Mouse (Mus musculus) T-helper 17 cell (primary cell): ENCODE results near the gene Olfml1.

Experiments
- in situ Hi-C, 2 experiments: fragments of 300-600 bp; cut with MboI, MseI; formaldehyde crosslinking; loops; 1 replicate in 1 of 2; 2 replicates in 1 of 2; pipeline ENCODE4 v1.15.1; 2025; ENCODE audit warnings: high pct_unique_total_duplicates in 2 of 2

Gene Olfml1

GRCm38 (mm10) chr7:107567261-107567671, at the start of gene Olfml1:
Gene Olfml1 (plus strand): TSS chr7:107567446.
- in situ Hi-C loops = no loop called here

GRCm38 (mm10) chr7:107519256-107520025, 47.8 kb upstream of the Olfml1 start:
- in situ Hi-C loops = no loop called here

GRCm38 (mm10) chr7:107521411-107521810, 45.8 kb upstream of the Olfml1 start:
- in situ Hi-C loops = no loop called here

GRCm38 (mm10) chr7:107526299-107526698, 40.9 kb upstream of the Olfml1 start:
- in situ Hi-C loops = no loop called here

GRCm38 (mm10) chr7:107528169-107528772, 39.0 kb upstream of the Olfml1 start:
- in situ Hi-C loops = no loop called here

GRCm38 (mm10) chr7:107529364-107529763, 37.9 kb upstream of the Olfml1 start:
- in situ Hi-C loops = no loop called here

GRCm38 (mm10) chr7:107535311-107535710, 31.9 kb upstream of the Olfml1 start:
- in situ Hi-C loops = no loop called here

- in situ Hi-C loops = no loop called here
Measured at GRCm38 (mm10) chr7:107536516-107536915, 30.7 kb upstream of the Olfml1 start.

GRCm38 (mm10) chr7:107540034-107540433, 27.2 kb upstream of the Olfml1 start:
- in situ Hi-C loops = no loop called here

GRCm38 (mm10) chr7:107545011-107545410, 22.2 kb upstream of the Olfml1 start:
- in situ Hi-C loops = no loop called here

GRCm38 (mm10) chr7:107547872-107548271, 19.4 kb upstream of the Olfml1 start:
- in situ Hi-C loops = no loop called here

- in situ Hi-C loops = no loop called here
Measured at GRCm38 (mm10) chr7:107553461-107553860, 13.8 kb upstream of the Olfml1 start.

- in situ Hi-C loops = no loop called here
Measured at GRCm38 (mm10) chr7:107555906-107556305, 11.3 kb upstream of the Olfml1 start.

GRCm38 (mm10) chr7:107560675-107561074, 6.6 kb upstream of the Olfml1 start:
- in situ Hi-C loops = no loop called here

- in situ Hi-C loops = no loop called here
Measured at GRCm38 (mm10) chr7:107561584-107561983, 5.7 kb upstream of the Olfml1 start.

- in situ Hi-C loops = no loop called here
Measured at GRCm38 (mm10) chr7:107563727-107564126, 3.5 kb upstream of the Olfml1 start.

- in situ Hi-C loops = no loop called here
Measured at GRCm38 (mm10) chr7:107567674-107568073, 428 bp downstream of the Olfml1 start.

GRCm38 (mm10) chr7:107568971-107569370, 1.7 kb downstream of the Olfml1 start:
- in situ Hi-C loops = no loop called here

- in situ Hi-C loops = no loop called here
Measured at GRCm38 (mm10) chr7:107573856-107574255, 6.6 kb downstream of the Olfml1 start.

GRCm38 (mm10) chr7:107574276-107574675, 7.0 kb downstream of the Olfml1 start:
- in situ Hi-C loops = no loop called here

- in situ Hi-C loops = no loop called here
Measured at GRCm38 (mm10) chr7:107592641-107593040, 25.4 kb downstream of the Olfml1 start.

- in situ Hi-C loops = no loop called here
Measured at GRCm38 (mm10) chr7:107593904-107594303, 26.7 kb downstream of the Olfml1 start.

GRCm38 (mm10) chr7:107594325-107594856, 27.1 kb downstream of the Olfml1 start:
- in situ Hi-C loops = no loop called here
